Mouse (Mus musculus): ENCODE results near the gene Luzp1. TPM values are rescaled to one million over a fixed set of nuclear protein-coding genes. Genes with fewer than 3 reads are reported as not detected.

Luzp1 gene
- polyA plus RNA-seq, 1 experiment from 2014 or later, result 135 TPM

GRCm38 (mm10) chr4:136451564-136451963 is 18.0 kb upstream of the Luzp1 start:
- 54% methylated on average over 6 of the region's 6 CpGs for WGBS
- DNase-seq (ENCODE audit: low spot score), result no peak
- H3K36me3 ChIP-seq, result no peaks in the 10 kb centered on the region
- no peaks in the 10 kb centered on the region for H3K27me3 ChIP-seq (ENCODE audit: low read depth, poor library complexity, severe bottlenecking)
- no peaks in the 10 kb centered on the region for H3K9me3 ChIP-seq (replicated peaks)
- H3K27ac ChIP-seq (replicated peaks), result no peak overlapping the region
- H3K4me1 ChIP-seq, result peaks cover 14% of the 10 kb centered on the region
- H3K4me3 ChIP-seq, result no peak overlapping the region

GRCm38 (mm10) chr4:136452286-136452685 is 17.3 kb upstream of the Luzp1 start:
- Histone ChIP-seq H3K9me3 (replicated peaks) (no peaks in the 10 kb centered on the region), H3K27ac (replicated peaks) (no peak overlapping the region), H3K4me3 (no peak overlapping the region), H3K4me1 (peaks cover 14% of the 10 kb centered on the region), H3K27me3 (ENCODE audit: low read depth, poor library complexity, severe bottlenecking) (no peaks in the 10 kb centered on the region), H3K36me3 (no peaks in the 10 kb centered on the region)
- DNase-seq (ENCODE audit: low spot score), result no peak
- 76% methylated on average over 3 of the region's 3 CpGs for WGBS

- WGBS, result 72% methylated on average over 5 of the region's 5 CpGs
- Histone ChIP-seq H3K36me3 (no peaks in the 10 kb centered on the region), H3K27ac (replicated peaks) (no peak overlapping the region), H3K4me1 (peaks cover 14% of the 10 kb centered on the region), H3K9me3 (replicated peaks) (no peaks in the 10 kb centered on the region), H3K27me3 (ENCODE audit: low read depth, poor library complexity, severe bottlenecking) (no peaks in the 10 kb centered on the region), H3K4me3 (no peak overlapping the region)
- DNase-seq (ENCODE audit: low spot score), result no peak
Observed at GRCm38 (mm10) chr4:136452792-136453191, 16.8 kb upstream of the Luzp1 start.

- Histone ChIP-seq H3K9me3 (replicated peaks) (no peaks in the 10 kb centered on the region), H3K4me1 (peaks cover 14% of the 10 kb centered on the region), H3K27ac (replicated peaks) (no peak overlapping the region), H3K4me3 (0 out of 2 replicates have a peak overlapping the region, but pooled peaks have one; percentile 26), H3K27me3 (ENCODE audit: low read depth, poor library complexity, severe bottlenecking) (peaks cover 5% of the 10 kb centered on the region), H3K36me3 (no peaks in the 10 kb centered on the region)
- DNase-seq (ENCODE audit: low spot score), result peak; percentile 86
- WGBS, result 12% methylated on average over 10 of the region's 10 CpGs
Observed at GRCm38 (mm10) chr4:136454850-136455260, 14.7 kb upstream of the Luzp1 start.

- WGBS, result 92% methylated on average over 6 of the region's 6 CpGs
- no peak for DNase-seq (ENCODE audit: low spot score)
- Histone ChIP-seq H3K27me3 (ENCODE audit: low read depth, poor library complexity, severe bottlenecking) (peaks cover 20% of the 10 kb centered on the region), H3K36me3 (no peaks in the 10 kb centered on the region), H3K4me1 (peaks cover 17% of the 10 kb centered on the region), H3K27ac (replicated peaks) (no peak overlapping the region), H3K9me3 (replicated peaks) (no peaks in the 10 kb centered on the region), H3K4me3 (no peak overlapping the region)
Observed at GRCm38 (mm10) chr4:136456516-136457218, 12.9 kb upstream of the Luzp1 start.

GRCm38 (mm10) chr4:136458276-136458675 is 11.3 kb upstream of the Luzp1 start:
- DNase-seq (ENCODE audit: low spot score), result no peak
- Histone ChIP-seq H3K4me1 (peaks cover 31% of the 10 kb centered on the region), H3K36me3 (no peaks in the 10 kb centered on the region), H3K9me3 (replicated peaks) (no peaks in the 10 kb centered on the region), H3K27ac (replicated peaks) (no peak overlapping the region), H3K4me3 (no peak overlapping the region), H3K27me3 (ENCODE audit: low read depth, poor library complexity, severe bottlenecking) (peaks cover 35% of the 10 kb centered on the region)
- WGBS, result 84% methylated on average over 7 of the region's 7 CpGs

- no peaks in the 10 kb centered on the region for H3K36me3 ChIP-seq
- WGBS, result 86% methylated on average over 12 of the region's 12 CpGs
Observed at GRCm38 (mm10) chr4:136459210-136459609, 10.4 kb upstream of the Luzp1 start.

GRCm38 (mm10) chr4:136461206-136461605 is 8.4 kb upstream of the Luzp1 start:
- Histone ChIP-seq H3K4me1 (peaks cover 40% of the 10 kb centered on the region), H3K4me3 (no peak overlapping the region), H3K36me3 (no peaks in the 10 kb centered on the region), H3K27me3 (ENCODE audit: low read depth, poor library complexity, severe bottlenecking) (peaks cover 65% of the 10 kb centered on the region), H3K27ac (replicated peaks) (no peak overlapping the region), H3K9me3 (replicated peaks) (no peaks in the 10 kb centered on the region)
- 27% methylated on average over 4 of the region's 4 CpGs for WGBS
- DNase-seq (ENCODE audit: low spot score), result no peak

More at GRCm38 (mm10) chr4:136459210-136459609, 10.4 kb upstream of the Luzp1 start:
- Histone ChIP-seq H3K4me1 (peaks cover 40% of the 10 kb centered on the region), H3K27me3 (ENCODE audit: low read depth, poor library complexity, severe bottlenecking) (peaks cover 45% of the 10 kb centered on the region), H3K27ac (replicated peaks) (no peak overlapping the region), H3K4me3 (no peak overlapping the region), H3K9me3 (replicated peaks) (no peaks in the 10 kb centered on the region)
- no peak for DNase-seq (ENCODE audit: low spot score)

- Histone ChIP-seq H3K9me3 (replicated peaks) (no peaks in the 10 kb centered on the region), H3K36me3 (no peaks in the 10 kb centered on the region), H3K27ac (replicated peaks) (peak overlapping the region; percentile 89), H3K4me3 (peak overlapping the region; percentile 90), H3K27me3 (ENCODE audit: low read depth, poor library complexity, severe bottlenecking) (peaks cover 67% of the 10 kb centered on the region), H3K4me1 (peaks cover 40% of the 10 kb centered on the region)
- WGBS, result 9% methylated on average over 6 of the region's 6 CpGs
- no peak for DNase-seq (ENCODE audit: low spot score)
Observed at GRCm38 (mm10) chr4:136461761-136462085, 7.8 kb upstream of the Luzp1 start.

- WGBS, result under 1% methylated on average over 64 of the region's 64 CpGs
- Histone ChIP-seq H3K4me3 (peak within 1 kb of the TSS; percentile 90), H3K36me3 (no peaks in the 10 kb centered on the region), H3K9me3 (replicated peaks) (no peaks in the 10 kb centered on the region), H3K4me1 (peaks cover 40% of the 10 kb centered on the region), H3K27me3 (ENCODE audit: low read depth, poor library complexity, severe bottlenecking) (peaks cover 67% of the 10 kb centered on the region), H3K27ac (replicated peaks) (peak within 1 kb of the TSS; percentile 89)
- DNase-seq (ENCODE audit: low spot score), result peak; percentile 76
Observed at GRCm38 (mm10) chr4:136462086-136462838, 7.3 kb upstream of the Luzp1 start, which contains the start of gene 6030445D17Rik. 6030445D17Rik (plus strand) TSS chr4:136462250.

- Histone ChIP-seq H3K27me3 (ENCODE audit: low read depth, poor library complexity, severe bottlenecking) (peaks cover 67% of the 10 kb centered on the region), H3K9me3 (replicated peaks) (no peaks in the 10 kb centered on the region), H3K4me1 (peaks cover 40% of the 10 kb centered on the region), H3K27ac (replicated peaks) (peak overlapping the region; percentile 89), H3K4me3 (peak overlapping the region; percentile 90), H3K36me3 (no peaks in the 10 kb centered on the region)
- whole genome bisulfite sequencing, result under 1% methylated on average over 8 of the region's 8 CpGs
- DNase-seq (ENCODE audit: low spot score), result no peak
Observed at GRCm38 (mm10) chr4:136462839-136463178, 6.8 kb upstream of the Luzp1 start.

- H3K4me1 ChIP-seq, result peaks cover 40% of the 10 kb centered on the region
- peak overlapping the region; percentile 90 for H3K4me3 ChIP-seq
- 18% methylated on average over 9 of the region's 9 CpGs for WGBS
- H3K9me3 ChIP-seq (replicated peaks), result no peaks in the 10 kb centered on the region
- no peaks in the 10 kb centered on the region for H3K36me3 ChIP-seq
- H3K27ac ChIP-seq (replicated peaks), result no peak overlapping the region; the same call in 1 of the 2 replicates
- no peak for DNase-seq (ENCODE audit: low spot score)
- peaks cover 67% of the 10 kb centered on the region for H3K27me3 ChIP-seq (ENCODE audit: low read depth, poor library complexity, severe bottlenecking)
Observed at GRCm38 (mm10) chr4:136463436-136463835, 6.1 kb upstream of the Luzp1 start.

GRCm38 (mm10) chr4:136466226-136466625 is 3.3 kb upstream of the Luzp1 start:
- DNase-seq (ENCODE audit: low spot score), result no peak
- Histone ChIP-seq H3K27me3 (ENCODE audit: low read depth, poor library complexity, severe bottlenecking) (peaks cover 52% of the 10 kb centered on the region), H3K27ac (replicated peaks) (no peak overlapping the region), H3K36me3 (no peaks in the 10 kb centered on the region), H3K4me1 (peaks cover 53% of the 10 kb centered on the region), H3K9me3 (replicated peaks) (no peaks in the 10 kb centered on the region), H3K4me3 (no peak overlapping the region)
- WGBS, result 87% methylated on average over 4 of the region's 4 CpGs
